Mouse (Mus musculus) adrenal gland, postnatal 36 days (tissue): ENCODE results near the gene Slc8a2. TPM values are rescaled to one million over a fixed set of nuclear protein-coding genes. Genes with fewer than 3 reads are reported as not detected.

Source experiments
- DNase-seq, 2 experiments: peaks; one replicate each; pipeline ENCODE4 v3.0.0; 2021; ENCODE audit warnings: mixed read lengths in 1 of 2
- long read RNA-seq, 2 experiments: library from polyadenylated mRNA; stranded (forward); transcript quantifications; one replicate each; pipeline ENCODE4 v2.0.0; 2021; ENCODE audit warnings: borderline sequencing depth in 2 of 2
- total RNA-seq, 2 experiments: library from RNA; stranded (reverse); gene quantifications; 2 replicates each; pipeline ENCODE4 v1.2.3; 2021

The Slc8a2 gene
- total RNA-seq = 1 to 10 TPM; 1.7 to 2.6 TPM
- long read RNA-seq, experiment 1 = 0 reads
- long read RNA-seq, experiment 2 = 0 reads

- peak; percentile 75 to 81 for DNase-seq
These were observed at the start of gene Slc8a2 for GRCm38 (mm10) chr7:16129421-16129845. TSS of gene Slc8a2 (plus strand) at chr7:16129826.

DNA sequence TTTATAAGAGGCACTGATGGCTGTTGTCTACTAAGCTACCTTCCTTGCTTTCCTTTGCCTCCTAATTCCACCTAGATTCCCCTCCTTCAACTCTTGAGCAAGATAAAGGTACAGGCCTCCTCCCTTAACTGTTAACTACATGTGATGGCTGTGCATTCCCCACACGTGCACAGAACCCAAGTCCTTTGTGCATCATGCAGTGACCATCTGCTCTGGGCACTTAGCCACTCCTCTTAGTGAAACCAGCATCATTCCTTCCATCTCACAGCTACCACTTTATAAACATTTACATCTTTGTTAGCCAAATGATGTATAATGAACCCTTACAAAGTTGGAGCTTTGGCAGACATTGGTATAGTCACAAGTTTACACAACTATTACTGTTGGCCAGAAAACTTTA lies 49.7 kb upstream of the Slc8a2 start:
- DNase-seq = no peak

GRCm38 (mm10) chr7:16080581-16080980 lies 49.0 kb upstream of the Slc8a2 start:
- DNase-seq = no peak

DNA sequence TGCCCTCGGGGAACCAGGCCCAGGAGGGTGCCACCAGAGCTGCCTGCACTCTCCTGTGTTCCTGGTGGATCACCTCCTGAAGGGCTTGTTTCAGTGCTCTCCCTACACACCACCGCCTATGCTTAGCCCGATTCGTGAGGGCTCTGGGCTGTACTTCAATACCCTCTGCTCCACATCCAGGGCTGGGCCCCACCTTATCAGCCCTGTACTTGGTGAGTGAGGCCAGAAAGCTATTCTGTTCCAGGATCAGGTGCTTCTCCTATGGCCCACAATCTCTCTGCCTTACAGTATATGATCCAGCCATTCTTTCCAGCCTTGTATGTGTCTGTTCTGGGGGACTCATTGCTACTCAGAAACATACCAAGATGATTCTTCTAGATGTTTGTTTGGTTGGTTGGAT lies 46.3 kb upstream of the Slc8a2 start:
- DNase-seq = no peak

GRCm38 (mm10) chr7:16087587-16087986 lies 42.0 kb upstream of the Slc8a2 start:
- no peak for DNase-seq

- DNase-seq = no peak
These were observed 35.0 kb upstream of the Slc8a2 start for GRCm38 (mm10) chr7:16094592-16094991.

- DNase-seq = peak; percentile 99
These were observed 31.3 kb upstream of the Slc8a2 start, which contains the start of gene Napa for GRCm38 (mm10) chr7:16098021-16099017. TSS of gene Napa (plus strand) at chr7:16098458.

GRCm38 (mm10) chr7:16099901-16100300 lies 29.7 kb upstream of the Slc8a2 start:
- no peak for DNase-seq

GRCm38 (mm10) chr7:16101081-16101480 lies 28.5 kb upstream of the Slc8a2 start:
- no peak for DNase-seq

DNA sequence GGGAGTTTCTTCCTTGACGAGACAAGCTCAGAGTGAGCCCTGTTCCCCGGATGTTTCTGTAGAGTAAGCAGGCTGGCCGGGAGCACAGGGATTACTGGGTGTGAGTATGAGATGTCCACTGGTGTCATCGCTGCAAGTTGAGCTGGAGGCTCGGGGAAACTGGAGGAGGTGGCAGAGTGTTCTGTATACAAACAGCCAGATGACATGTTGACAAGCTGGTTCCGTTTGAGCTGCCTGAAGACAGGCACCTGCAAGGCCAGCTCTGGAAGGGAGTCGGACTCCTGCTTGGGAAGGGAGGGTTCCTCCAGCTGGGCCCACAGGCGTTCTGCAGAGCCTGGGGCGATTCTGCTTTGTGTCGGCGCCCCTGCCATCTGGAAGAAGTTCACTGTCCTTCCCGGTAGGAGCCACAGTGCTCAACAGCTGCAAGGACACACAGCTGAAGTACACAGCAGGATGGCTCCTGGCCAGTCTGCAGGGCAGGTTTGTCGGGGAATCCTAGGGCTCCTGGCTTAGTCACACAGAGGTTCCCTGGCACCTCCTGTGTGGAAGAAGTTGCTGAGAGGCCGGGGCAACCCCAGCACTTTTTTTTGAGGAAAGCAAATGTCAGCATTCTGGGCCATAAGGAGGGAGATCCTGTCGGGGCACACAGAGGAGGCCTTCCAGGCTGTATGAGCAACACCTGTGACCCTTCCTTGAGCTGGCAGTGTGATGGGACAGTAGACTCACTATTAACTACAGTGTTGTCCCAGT lies 27.7 kb upstream of the Slc8a2 start:
- no peak for DNase-seq

DNA sequence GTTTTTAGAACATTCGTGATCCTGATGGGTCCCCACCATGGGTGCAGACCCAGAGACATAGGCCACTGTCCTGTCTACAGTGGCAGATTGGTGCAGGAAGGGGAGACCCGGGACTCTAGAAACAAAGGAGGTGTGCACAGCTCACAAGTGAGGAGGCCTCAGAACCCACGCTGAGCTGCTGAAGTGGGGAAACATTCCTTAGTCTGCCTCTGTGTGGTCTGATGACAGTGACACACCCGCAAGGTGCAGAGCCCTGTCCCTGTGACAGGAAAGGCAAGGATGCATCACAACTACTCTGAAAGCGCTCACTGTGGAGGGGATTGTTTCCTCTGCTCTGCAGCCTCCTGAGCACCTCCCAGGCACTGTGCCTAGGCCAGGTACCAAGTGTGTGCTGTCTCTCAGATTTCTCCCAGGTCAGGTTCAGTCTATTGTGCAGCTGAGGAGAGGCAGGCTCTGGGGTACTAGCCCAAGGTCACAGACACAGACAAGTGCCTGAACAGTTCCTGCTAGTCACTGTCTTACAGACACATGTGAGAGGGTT lies 26.9 kb upstream of the Slc8a2 start:
- DNase-seq = no peak

DNA sequence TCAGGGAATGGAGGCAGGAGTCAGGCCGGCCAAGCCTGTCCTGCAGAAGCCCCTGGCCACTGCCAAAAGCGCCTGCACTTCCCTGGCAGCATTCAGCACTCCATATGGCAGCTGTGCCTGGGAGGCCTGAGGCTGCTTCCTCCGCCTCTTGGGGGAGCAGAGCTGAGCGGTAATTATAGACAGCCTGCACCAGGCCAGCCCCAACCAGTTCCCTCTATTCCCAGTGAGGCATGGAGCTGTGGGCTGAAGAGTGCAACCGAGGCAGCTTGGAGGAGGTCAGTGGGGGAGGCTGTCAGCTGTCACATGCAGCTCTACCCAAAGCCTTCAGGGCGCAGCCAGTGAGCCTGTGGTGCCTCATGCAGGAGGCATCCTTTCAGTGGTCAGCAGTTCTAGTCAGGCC lies 25.9 kb upstream of the Slc8a2 start:
- no peak for DNase-seq

DNA sequence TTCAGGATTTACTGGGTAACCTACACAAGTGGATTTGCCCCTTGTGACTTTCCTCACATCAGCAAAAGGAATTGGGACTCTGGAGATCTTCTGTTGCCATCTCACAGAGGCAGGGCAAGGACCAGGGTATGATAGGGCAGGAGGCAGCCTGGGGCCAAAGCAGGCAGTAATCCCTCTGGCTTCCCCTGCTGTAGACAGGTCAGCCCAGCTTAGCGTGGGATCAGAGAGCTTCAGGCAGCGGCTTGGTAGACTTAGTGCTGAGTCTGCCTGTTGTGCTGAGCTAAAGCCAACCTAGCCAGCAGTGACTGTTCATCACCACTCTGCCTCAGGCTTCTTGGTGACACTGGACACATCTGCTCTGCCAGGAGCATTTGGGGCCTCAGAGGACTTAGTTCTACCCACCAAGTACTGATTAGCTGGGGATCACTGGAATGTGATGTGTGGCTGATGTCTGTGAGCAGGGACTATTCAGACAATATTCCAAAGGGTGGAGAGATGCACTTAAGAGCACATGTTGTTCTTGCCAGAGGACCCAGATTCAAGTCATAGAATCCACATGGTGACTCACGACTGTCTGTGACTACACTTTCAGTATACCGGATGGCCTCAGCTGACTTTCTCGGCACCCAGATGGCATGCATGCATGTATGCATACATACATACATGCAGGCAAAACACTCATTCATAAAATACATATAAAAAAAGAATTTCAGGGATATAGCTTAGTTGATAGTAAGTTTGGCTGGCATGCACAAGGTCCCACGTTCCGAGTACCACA lies 24.8 kb upstream of the Slc8a2 start:
- DNase-seq = no peak

- DNase-seq = no peak
These were observed 20.6 kb upstream of the Slc8a2 start for GRCm38 (mm10) chr7:16108886-16109542.

GRCm38 (mm10) chr7:16110158-16110557 lies 19.5 kb upstream of the Slc8a2 start:
- no peak for DNase-seq

GRCm38 (mm10) chr7:16111284-16112090 lies 18.1 kb upstream of the Slc8a2 start:
- no peak for DNase-seq

DNA sequence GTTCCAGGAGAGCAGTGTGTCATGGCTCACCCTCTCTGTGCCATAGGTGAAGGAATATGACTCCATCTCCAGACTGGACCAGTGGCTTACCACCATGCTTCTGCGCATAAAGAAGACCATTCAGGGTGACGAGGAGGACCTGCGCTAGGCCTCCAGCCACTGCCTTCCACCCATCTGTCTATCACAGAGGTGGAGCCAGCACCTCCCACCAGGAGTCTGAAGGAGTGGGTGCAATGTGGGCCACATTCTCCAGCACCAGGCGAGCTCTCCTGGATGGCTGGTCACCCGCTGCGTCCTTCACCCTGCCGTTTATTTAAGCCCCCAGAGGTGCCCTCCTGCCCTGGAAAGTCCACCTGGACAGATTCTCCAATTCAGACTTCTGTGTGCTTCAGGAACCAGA lies 13.2 kb upstream of the Slc8a2 start:
- no peak for DNase-seq

DNA sequence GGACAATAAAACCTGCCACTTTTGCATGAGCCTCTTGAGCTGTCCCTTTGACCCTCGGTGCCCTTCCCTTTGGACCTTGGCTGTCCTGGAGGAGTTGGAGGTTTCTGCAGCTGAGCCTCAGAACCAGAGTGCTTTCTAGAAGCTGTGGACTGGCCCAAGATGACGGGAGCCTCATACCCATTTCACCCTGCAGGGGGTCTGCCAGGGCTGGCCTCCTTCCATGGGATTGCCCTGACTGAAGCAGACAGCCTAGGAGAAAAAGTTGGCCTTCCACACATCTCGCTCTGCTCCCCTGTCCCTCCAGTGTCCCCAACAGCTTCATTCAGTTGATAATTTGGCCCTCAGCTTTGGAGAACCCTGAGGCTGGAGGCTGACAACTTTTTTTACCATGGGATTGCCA lies 12.5 kb upstream of the Slc8a2 start:
- no peak for DNase-seq

- DNase-seq = peak; percentile 91 to 92
These were observed 9.9 kb upstream of the Slc8a2 start, which contains the start of gene Kptn for GRCm38 (mm10) chr7:16119569-16120261. TSS of gene Kptn (plus strand) at chr7:16119895.

DNA sequence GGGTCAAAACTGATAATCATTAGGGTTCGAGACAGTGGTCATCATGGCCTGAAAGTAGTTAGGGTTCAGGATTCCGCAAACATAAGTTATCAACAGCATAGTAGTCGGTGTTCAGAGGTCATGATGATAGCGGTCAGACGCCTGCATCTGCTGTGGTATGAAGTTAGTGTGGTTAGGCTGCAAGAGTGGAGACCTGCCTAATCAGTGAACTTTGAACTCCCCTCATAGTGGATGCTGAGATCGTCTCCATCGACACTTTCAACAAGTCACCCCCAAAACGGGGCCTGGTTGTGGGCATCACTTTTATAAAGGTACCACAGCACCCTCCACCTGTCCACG lies 9.4 kb upstream of the Slc8a2 start:
- DNase-seq = no peak
